Mouse (Mus musculus): ENCODE measurements around the gene Cadps2. TPM values are rescaled to one million over a fixed set of nuclear protein-coding genes. Genes with fewer than 3 reads are reported as not detected.

Cadps2 gene
- polyA plus RNA-seq, 1 experiment from 2014 or later = 3.5 TPM

GRCm38 (mm10) chr6:23255161-23255560, 584.1 kb downstream of the Cadps2 start:
- peaks cover 11% of the 10 kb centered on the region for H3K4me1 ChIP-seq
- ATAC-seq (ENCODE audit: low FRiP score, low read depth) = no peak
- no peak overlapping the region for H3K27ac ChIP-seq
- 3% methylated on average over 8 of the region's 8 CpGs for WGBS
- H3K27me3 ChIP-seq = peaks cover 87% of the 10 kb centered on the region
- H3K36me3 ChIP-seq = no peaks in the 10 kb centered on the region
- H3K9ac ChIP-seq = no peak overlapping the region
- no peak overlapping the region for H3K4me2 ChIP-seq (replicated peaks)
- no peaks in the 10 kb centered on the region for H3K9me3 ChIP-seq
- H3K4me3 ChIP-seq = no peak overlapping the region

- no peaks in the 10 kb centered on the region for H3K36me3 ChIP-seq
- H3K9me3 ChIP-seq = no peaks in the 10 kb centered on the region
- peaks cover 87% of the 10 kb centered on the region for H3K27me3 ChIP-seq
- no peak overlapping the region for H3K4me2 ChIP-seq (replicated peaks)
- H3K27ac ChIP-seq = no peak overlapping the region
- H3K4me3 ChIP-seq = no peak overlapping the region
- no peak for ATAC-seq (ENCODE audit: low FRiP score, low read depth)
- peaks cover 12% of the 10 kb centered on the region for H3K4me1 ChIP-seq
- H3K9ac ChIP-seq = no peak overlapping the region
- 1% methylated on average over 11 of the region's 11 CpGs for WGBS
Observed at GRCm38 (mm10) chr6:23254644-23255043, 584.6 kb downstream of the Cadps2 start.

GRCm38 (mm10) chr6:23253353-23254311, 585.6 kb downstream of the Cadps2 start:
- peak overlapping the region; percentile 24 for H3K4me3 ChIP-seq
- H3K4me2 ChIP-seq (replicated peaks) = peak overlapping the region; percentile 45
- no peaks in the 10 kb centered on the region for H3K9me3 ChIP-seq
- no peaks in the 10 kb centered on the region for H3K36me3 ChIP-seq
- H3K9ac ChIP-seq = no peak overlapping the region
- peaks cover 21% of the 10 kb centered on the region for H3K4me1 ChIP-seq
- ATAC-seq (ENCODE audit: low FRiP score, low read depth) = peak; percentile 33; the same call in 1 of the 2 replicates
- H3K27me3 ChIP-seq = peaks cover 87% of the 10 kb centered on the region
- under 1% methylated on average over 43 of the region's 43 CpGs for WGBS
- H3K27ac ChIP-seq = no peak overlapping the region

- no peak overlapping the region for H3K4me3 ChIP-seq
- no peak overlapping the region for H3K4me2 ChIP-seq (replicated peaks)
- WGBS = 1% methylated on average over 20 of the region's 20 CpGs
- H3K36me3 ChIP-seq = no peaks in the 10 kb centered on the region
- H3K4me1 ChIP-seq = peaks cover 33% of the 10 kb centered on the region
- ATAC-seq (ENCODE audit: low FRiP score, low read depth) = no peak
- H3K27ac ChIP-seq = no peak overlapping the region
- peaks cover 87% of the 10 kb centered on the region for H3K27me3 ChIP-seq
- no peaks in the 10 kb centered on the region for H3K9me3 ChIP-seq
- no peak overlapping the region for H3K9ac ChIP-seq
Observed at GRCm38 (mm10) chr6:23252196-23253135, 586.8 kb downstream of the Cadps2 start.

- Histone ChIP-seq H3K27ac (no peak overlapping the region), H3K4me2 (replicated peaks) (no peak overlapping the region), H3K4me3 (no peak overlapping the region), H3K9me3 (no peaks in the 10 kb centered on the region), H3K36me3 (no peaks in the 10 kb centered on the region), H3K27me3 (peaks cover 86% of the 10 kb centered on the region), H3K9ac (no peak overlapping the region), H3K4me1 (peaks cover 36% of the 10 kb centered on the region)
- WGBS = 2% methylated on average over 3 of the region's 3 CpGs
- no peak for ATAC-seq (ENCODE audit: low FRiP score, low read depth)
Observed at GRCm38 (mm10) chr6:23251431-23251830, 587.8 kb downstream of the Cadps2 start.

GRCm38 (mm10) chr6:23250288-23250955, 588.8 kb downstream of the Cadps2 start:
- no peak for ATAC-seq (ENCODE audit: low FRiP score, low read depth)
- Histone ChIP-seq H3K36me3 (no peaks in the 10 kb centered on the region), H3K4me3 (peak overlapping the region; percentile 46), H3K27me3 (peaks cover 86% of the 10 kb centered on the region), H3K9ac (no peak overlapping the region), H3K9me3 (no peaks in the 10 kb centered on the region), H3K4me2 (replicated peaks) (no peak overlapping the region), H3K27ac (no peak overlapping the region), H3K4me1 (peaks cover 36% of the 10 kb centered on the region)
- under 1% methylated on average over 22 of the region's 22 CpGs for WGBS

- peak; percentile 42; the same call in 1 of the 2 replicates for ATAC-seq (ENCODE audit: low FRiP score, low read depth)
- WGBS = under 1% methylated on average over 29 of the region's 29 CpGs
- H3K9ac ChIP-seq = no peak overlapping the region
- H3K4me2 ChIP-seq (replicated peaks) = peak overlapping the region; percentile 75
- peak overlapping the region; percentile 46 for H3K4me3 ChIP-seq
- no peaks in the 10 kb centered on the region for H3K36me3 ChIP-seq
- no peak overlapping the region for H3K27ac ChIP-seq
- no peaks in the 10 kb centered on the region for H3K9me3 ChIP-seq
- H3K27me3 ChIP-seq = peaks cover 85% of the 10 kb centered on the region
- peaks cover 36% of the 10 kb centered on the region for H3K4me1 ChIP-seq
Observed at GRCm38 (mm10) chr6:23249616-23250287, 589.5 kb downstream of the Cadps2 start.

- H3K4me2 ChIP-seq (replicated peaks) = peak overlapping the region; percentile 75
- H3K4me3 ChIP-seq = peak overlapping the region; percentile 46
- H3K9me3 ChIP-seq = no peaks in the 10 kb centered on the region
- peaks cover 35% of the 10 kb centered on the region for H3K4me1 ChIP-seq
- no peak overlapping the region for H3K9ac ChIP-seq
- H3K27ac ChIP-seq = no peak overlapping the region
- no peaks in the 10 kb centered on the region for H3K36me3 ChIP-seq
- 0 out of 2 replicates have a peak, but pooled peaks have one; percentile 29 for ATAC-seq (ENCODE audit: low FRiP score, low read depth)
- H3K27me3 ChIP-seq = peaks cover 85% of the 10 kb centered on the region
- under 1% methylated on average over 24 of the region's 24 CpGs for WGBS
Observed at GRCm38 (mm10) chr6:23249053-23249401, 590.2 kb downstream of the Cadps2 start.

- Histone ChIP-seq H3K36me3 (no peaks in the 10 kb centered on the region), H3K27me3 (peaks cover 85% of the 10 kb centered on the region), H3K4me2 (replicated peaks) (peak within 1 kb of the TSS; percentile 75), H3K9me3 (no peaks in the 10 kb centered on the region), H3K4me1 (peaks cover 30% of the 10 kb centered on the region), H3K4me3 (peak within 1 kb of the TSS; percentile 46), H3K27ac (no peak within 1 kb of the TSS), H3K9ac (no peak within 1 kb of the TSS)
- ATAC-seq (ENCODE audit: low FRiP score, low read depth) = no peak
- 1% methylated on average over 31 of the region's 31 CpGs for WGBS
Observed at GRCm38 (mm10) chr6:23248313-23249052, 590.7 kb downstream of the Cadps2 start, which contains the start of gene Fezf1. TSS of gene Fezf1 (minus strand) at chr6:23248362.

- H3K27me3 ChIP-seq = peaks cover 87% of the 10 kb centered on the region
- H3K4me1 ChIP-seq = peaks cover 28% of the 10 kb centered on the region
- no peak overlapping the region for H3K27ac ChIP-seq
- H3K4me2 ChIP-seq (replicated peaks) = peak overlapping the region; percentile 75
- H3K9ac ChIP-seq = no peak overlapping the region
- ATAC-seq (ENCODE audit: low FRiP score, low read depth) = peak; percentile 18; the same call in 1 of the 2 replicates
- peak overlapping the region; percentile 46 for H3K4me3 ChIP-seq
- no peaks in the 10 kb centered on the region for H3K9me3 ChIP-seq
- no peaks in the 10 kb centered on the region for H3K36me3 ChIP-seq
- under 1% methylated on average over 61 of the region's 61 CpGs for WGBS
Observed at GRCm38 (mm10) chr6:23247512-23248312, 591.5 kb downstream of the Cadps2 start.

All from limb, embryonic 13.5 days (tissue).